Mouse (Mus musculus): Measurements from ENCODE around the gene Dnajc5g.

GRCm38 (mm10) chr5:31123481-31123880 is 17.4 kb downstream of the Dnajc5g start:
- TF ChIP-seq CTCF (IDR thresholded peaks at IDR 0.05; ENCODE audit: low read depth) (no peak), EP300 (IDR thresholded peaks at IDR 0.05; ENCODE audit: low read depth) (no peak)

Measured in liver, postnatal 0 days (tissue).